Mouse (Mus musculus): ENCODE data around the gene Hoxa7. TPM values are rescaled to one million over a fixed set of nuclear protein-coding genes. Genes with fewer than 3 reads are reported as not detected.

Gene Hoxa7
- total RNA-seq, 2 experiments from 2014 or later: 0.40 to 0.41 TPM

GRCm38 (mm10) chr6:52216691-52217458 is 4.8 kb downstream of the Hoxa7 start:
- peak in 1 of 2 experiments; percentile 30 for DNase-seq
- intact Hi-C loops (cut with DNase I): no loop called here

DNA sequence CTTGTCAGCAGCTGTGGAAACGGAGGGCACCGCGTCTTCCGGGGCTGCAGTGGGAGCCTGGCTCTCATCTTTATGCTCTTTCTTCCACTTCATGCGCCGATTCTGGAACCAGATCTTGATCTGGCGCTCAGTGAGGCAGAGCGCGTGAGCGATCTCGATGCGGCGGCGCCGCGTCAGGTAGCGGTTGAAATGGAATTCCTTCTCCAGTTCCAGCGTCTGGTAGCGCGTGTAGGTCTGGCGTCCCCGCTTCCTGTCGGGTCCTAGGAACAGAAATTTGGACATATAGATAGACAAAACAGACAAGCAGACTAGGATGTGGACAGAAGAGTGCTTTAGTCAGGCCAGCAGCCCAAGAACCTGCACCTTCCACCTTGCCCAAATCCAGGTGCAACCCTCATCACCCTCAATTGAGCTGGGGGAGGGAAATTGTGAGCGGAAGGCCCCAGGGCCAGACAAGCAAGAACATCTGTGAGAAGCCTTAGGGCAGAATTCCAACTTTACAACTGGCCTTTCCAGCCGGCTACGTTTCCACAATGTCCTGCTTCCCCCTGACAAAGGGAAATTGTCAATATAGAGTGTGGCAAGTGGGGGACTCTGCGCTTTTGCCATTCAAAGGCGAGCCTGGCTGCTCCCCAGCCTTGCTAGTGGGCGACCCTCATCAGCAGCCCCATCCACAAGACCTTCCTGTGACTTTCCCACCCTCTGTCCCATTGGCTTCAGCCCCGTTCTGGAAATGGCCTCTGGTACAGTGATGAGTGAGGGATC is 5.7 kb downstream of the Hoxa7 start:
- no peak for DNase-seq
- intact Hi-C loops (cut with DNase I): no loop called here

DNA sequence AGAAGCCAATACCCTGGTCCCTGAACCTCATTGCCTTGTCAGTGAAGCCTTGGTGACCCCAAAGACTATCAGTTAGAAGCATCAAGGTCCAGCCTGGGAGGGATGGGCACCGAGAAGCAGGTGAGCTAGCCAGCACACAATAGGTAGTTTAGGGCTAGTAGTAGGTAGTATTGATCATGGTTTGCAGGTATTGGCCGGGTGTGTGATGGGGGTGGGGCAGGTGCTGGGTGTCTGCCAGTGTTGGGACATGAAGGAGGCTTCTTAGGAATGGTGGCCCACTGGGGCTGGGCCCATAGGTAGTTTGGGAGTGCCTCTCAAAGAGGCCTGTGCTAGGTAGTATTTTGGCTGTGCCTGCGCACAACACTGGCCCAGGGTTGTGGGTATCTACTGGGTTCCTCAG is 6.6 kb downstream of the Hoxa7 start:
- intact Hi-C loops (cut with DNase I): no loop called here
- DNase-seq: no peak

DNA sequence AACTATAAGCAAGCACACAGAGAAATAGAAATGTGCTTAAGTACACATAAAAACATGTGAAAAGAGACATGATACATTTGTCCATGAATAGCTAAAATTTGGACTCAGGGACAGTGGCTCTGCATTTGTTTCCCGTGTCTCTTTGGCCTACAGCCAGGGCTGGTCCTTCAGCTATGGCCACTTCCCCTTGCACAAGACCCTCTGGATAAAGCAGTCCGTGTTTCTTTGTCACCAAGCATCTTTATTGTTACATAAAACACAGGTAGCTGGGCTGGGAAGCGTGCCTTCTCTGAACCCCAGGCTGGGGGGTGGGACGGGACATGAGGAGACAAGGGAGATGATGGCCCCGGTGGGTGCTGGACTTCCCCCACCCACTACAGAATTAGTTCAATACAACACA is 7.4 kb downstream of the Hoxa7 start:
- intact Hi-C loops (cut with DNase I): no loop called here
- DNase-seq: no peak

- intact Hi-C loops (cut with DNase I): no loop called here
- DNase-seq: peak in 1 of 2 experiments; percentile 47
Observed at GRCm38 (mm10) chr6:52213119-52213986, 8.3 kb downstream of the Hoxa7 start, which contains the start of the genes Hoxa3 and Gm28308. Hoxa3 (minus strand) TSS chr6:52213336. Gm28308 (minus strand) TSS chr6:52213339.

DNA sequence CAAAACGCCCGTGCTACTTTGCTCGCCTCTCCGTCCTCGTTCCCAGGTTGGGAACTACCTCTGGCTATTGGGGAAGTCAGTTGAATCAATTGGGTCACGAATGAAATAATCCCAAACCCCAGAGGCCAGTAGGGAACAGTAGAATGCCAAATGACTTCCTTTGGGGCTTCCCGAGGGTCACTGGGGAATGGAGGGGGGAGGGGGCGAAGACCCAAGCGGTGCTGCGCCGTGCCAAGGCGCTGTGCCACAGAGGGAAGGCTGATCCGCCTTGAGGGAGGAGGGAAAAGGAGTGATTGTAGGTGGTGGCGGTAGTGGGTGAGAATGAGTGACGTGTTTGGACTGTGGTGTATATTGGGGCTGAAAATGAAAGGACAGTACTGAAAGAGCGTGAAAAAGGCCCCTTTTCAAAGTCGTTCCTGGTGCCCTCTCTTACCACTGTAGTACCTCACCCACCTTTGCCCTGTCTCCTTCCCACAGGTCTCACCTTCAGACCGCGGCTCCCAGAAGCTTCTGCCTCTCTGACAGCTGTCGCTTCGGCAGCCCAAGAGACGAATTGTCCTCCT is 9.0 kb downstream of the Hoxa7 start:
- intact Hi-C loops (cut with DNase I): no loop called here
- no peak for DNase-seq

GRCm38 (mm10) chr6:52211961-52212360 is 9.7 kb downstream of the Hoxa7 start:
- DNase-seq: no peak
- intact Hi-C loops (cut with DNase I): no loop called here

DNA sequence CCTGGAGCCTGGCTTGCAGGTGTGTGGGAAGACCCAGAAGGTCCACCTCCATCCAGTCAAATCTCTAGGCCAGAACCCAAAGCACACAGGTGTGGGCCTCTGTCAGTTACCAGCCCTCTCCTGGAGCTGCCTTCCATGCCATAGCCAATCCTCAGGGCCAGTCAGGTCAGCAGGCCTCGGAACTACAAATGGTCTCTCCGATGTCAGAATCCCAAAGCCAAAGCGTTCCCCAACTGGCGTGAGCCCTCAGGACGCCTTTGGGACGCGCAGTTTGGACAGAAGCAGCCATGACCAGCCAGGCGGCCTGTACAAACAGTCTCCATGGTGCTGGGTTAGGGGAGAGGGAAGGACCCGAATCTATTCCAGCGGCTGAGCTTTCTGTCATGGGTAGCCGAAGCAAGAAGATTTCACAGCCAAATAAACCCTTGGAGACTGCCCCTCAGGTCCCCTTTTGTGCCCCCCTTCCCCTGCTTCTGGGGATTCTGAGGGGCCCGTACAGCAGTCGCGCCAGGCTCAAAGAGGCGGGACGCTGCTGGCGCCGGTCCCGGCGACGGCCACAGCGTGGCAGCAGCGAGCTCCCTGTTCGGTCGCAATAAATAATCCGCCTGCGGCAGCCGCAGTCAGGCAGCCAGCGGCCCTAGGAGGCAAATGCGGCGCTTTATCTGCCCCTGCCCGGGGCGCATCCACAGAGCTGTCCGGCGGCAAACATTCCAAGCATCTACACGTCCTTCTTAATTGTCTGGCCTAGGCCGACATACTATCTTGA is 10.3 kb downstream of the Hoxa7 start:
- intact Hi-C loops (cut with DNase I): no loop called here
- DNase-seq: peak; percentile 76 to 80

DNA sequence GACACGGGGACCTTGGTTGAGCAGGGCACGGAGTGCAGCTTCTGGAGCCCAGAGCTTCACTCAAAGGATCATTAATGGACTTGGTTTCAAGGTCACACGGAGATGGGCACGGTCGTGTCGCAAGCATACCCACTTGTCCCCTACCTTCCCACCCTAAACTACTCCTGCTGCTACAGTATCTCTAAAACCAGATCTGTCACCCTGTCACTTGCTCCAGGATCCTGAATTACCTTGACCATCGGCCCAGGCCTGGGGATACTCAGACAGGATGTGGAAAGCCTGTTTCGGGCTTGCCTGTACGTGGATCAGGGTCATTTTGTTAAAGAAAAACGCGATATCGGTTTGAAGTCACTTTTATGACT is 12.0 kb downstream of the Hoxa7 start:
- no peak for DNase-seq
- intact Hi-C loops (cut with DNase I): no loop called here

DNA sequence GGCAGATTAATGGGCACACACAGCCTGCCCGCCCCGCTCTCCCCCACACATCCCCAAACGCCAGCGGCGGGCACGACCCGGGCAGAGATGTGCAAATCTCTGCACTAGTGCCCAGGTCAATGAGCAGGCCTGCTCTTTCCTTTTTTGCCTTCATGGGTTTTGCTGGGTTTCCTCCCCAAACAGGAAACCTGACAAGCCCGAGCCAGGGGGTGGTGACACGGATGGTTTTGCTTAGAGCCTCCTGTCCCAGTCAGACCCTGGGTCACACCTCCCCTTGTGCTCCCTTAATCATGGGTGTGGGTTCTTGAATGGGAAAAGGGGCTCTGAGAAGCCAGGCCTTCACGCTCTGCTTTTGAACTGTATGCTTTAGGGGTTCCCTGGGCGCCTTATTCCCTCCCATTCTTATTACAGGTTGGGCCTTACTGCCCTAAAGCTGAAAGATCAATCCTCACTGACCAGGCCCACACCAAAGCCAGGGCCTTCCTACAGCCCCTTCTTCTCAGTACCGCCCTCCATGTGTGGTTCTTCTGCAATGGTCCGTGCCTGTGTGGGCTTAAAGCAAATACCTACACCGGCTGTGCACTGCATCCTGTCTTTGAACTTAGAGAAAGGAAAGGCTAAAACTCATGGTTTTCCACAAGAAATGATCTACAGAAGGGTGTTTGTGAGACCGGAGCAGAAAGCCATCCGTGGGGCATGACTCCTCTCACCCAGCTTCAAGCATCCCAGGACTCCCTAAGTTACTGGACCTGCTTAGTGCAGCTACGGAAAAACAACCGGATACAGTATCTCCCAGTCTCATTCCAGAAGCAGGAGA is 12.6 kb downstream of the Hoxa7 start:
- no peak for DNase-seq
- intact Hi-C loops (cut with DNase I): no loop called here

DNA sequence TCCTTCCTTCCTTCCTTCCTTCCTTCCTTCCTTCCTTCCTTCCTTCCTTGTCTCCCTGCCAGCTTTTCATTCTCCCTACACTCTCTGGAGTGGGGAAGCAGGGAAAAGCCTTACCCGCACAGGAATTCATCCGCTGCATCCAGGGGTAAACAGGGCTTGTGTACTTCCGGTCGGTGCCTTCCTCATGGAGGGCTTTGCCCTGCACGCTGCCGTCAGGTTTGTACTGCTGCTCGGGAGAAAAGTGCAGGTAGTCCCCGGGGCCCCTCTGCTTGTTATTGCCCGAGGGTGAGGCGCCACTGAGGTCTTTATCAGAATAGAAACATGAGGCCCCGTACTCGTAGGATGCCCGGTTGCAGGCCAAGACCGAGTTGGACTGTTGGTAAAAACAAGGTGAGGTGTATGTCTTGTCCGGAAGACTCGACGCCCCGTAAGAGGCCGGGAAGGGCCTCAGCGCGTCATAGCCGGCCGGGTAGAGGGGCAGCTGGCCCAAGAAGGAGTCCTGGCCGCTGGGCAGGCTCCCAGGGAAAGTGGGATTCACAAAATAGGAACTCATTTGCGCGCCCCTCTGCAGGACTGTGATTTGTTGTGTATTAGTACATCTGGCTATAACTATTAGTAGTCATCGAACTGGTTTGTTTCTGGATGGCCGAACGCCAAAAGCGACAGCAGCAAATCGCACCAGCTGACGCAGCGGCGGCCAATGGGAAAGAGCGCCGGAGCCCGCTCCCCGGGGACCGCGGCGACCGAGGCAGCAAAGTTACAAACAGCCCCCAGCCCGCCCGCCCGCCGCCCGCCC is 13.4 kb downstream of the Hoxa7 start, which contains the start of gene Hoxa6:
Gene Hoxa6, minus strand, starts transcription at position 651 of the 796 bp plus-strand sequence.
- no peak for DNase-seq
- intact Hi-C loops (cut with DNase I): no loop called here

- intact Hi-C loops (cut with DNase I): no loop called here
- no peak for DNase-seq
Observed at GRCm38 (mm10) chr6:52207684-52207976, 14.0 kb downstream of the Hoxa7 start.

- intact Hi-C loops (cut with DNase I): no loop called here
- no peak for DNase-seq
Observed at GRCm38 (mm10) chr6:52206882-52207683, 14.6 kb downstream of the Hoxa7 start.

- intact Hi-C loops (cut with DNase I): no loop called here
- DNase-seq: no peak
Observed at GRCm38 (mm10) chr6:52205638-52206621, 15.7 kb downstream of the Hoxa7 start.

DNA sequence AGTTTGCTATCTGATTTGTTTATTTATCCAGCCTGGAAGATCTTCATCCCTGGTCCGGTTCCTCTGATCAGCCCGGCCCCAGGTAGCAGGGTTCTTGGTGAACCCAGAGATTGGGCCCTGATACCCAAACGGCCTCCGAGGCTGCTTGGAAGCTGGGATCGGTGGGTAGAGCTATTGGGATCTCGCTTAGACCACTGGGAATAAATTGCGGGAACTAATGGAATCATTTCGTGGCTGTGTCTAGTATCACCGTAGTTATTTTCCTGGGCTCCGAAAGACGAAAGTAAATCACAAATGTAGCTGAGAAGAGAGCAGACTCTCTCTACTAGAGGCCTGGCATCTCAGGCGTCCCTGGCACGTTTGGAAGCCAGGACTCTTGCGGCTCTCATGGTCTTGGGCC is 16.4 kb downstream of the Hoxa7 start:
- intact Hi-C loops (cut with DNase I): no loop called here
- no peak for DNase-seq

- DNase-seq: peak in 1 of 2 experiments; percentile 74
- intact Hi-C loops (cut with DNase I): loop anchor here (5.0 kb wide), 1 partner anchor 822 kb away; no protein-coding TSS in a partner anchor
Observed at GRCm38 (mm10) chr6:52204050-52204752, 17.5 kb downstream of the Hoxa7 start, which contains the start of gene Hoxa5. Hoxa5 (minus strand) TSS chr6:52204587.
